Mouse (Mus musculus) right cerebral cortex, postnatal 14 days (tissue): ENCODE data around the gene Olfr849.

Source experiments
- DNase-seq: peaks from one replicate; pipeline ENCODE4 v3.0.0; 2022

Olfr849 gene

DNA sequence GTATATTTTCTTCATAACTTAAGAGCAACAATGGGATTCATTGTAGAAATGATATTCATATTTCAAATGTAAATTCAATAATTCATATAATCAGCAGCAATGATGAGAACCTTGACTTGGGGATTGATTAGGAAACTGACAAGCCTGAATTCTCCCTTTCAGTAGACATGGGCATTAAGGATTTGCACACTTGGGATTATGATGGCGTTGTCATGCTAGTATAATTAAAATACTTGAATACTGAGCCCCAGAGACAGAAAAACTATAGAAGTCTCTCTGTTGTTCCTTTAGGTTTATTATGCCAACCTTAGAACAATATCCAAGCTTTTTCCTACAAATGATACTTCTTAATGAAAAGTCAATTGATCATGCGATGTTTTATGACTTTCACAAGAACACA is at the start of gene Olfr849:
Gene Olfr849, plus strand, starts transcription at position 301 of the 400 bp plus-strand sequence.
- DNase-seq: no peak

DNA sequence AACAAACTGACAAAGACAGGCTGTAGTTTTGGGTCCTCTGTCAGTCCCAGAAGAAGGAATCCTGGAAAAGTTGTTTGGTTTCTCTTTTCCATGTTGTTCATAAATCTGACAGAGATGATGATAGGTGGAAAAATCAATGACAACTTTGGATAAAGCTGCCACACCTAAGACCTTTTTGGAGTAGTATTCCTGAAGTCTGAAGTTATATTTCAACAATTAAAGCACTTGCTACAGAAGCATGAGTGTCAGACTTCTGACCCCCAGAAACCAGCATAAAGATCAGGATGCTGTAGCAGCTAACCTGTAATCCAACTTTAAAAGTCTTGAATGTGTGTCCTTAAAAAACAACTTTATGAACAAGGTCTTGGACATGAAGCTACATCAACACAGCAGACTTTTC is 38.1 kb downstream of the Olfr849 start, which contains the start of gene Olfr850:
Gene Olfr850, minus strand, starts transcription at position 101 of the 400 bp plus-strand sequence.
- DNase-seq: no peak

DNA sequence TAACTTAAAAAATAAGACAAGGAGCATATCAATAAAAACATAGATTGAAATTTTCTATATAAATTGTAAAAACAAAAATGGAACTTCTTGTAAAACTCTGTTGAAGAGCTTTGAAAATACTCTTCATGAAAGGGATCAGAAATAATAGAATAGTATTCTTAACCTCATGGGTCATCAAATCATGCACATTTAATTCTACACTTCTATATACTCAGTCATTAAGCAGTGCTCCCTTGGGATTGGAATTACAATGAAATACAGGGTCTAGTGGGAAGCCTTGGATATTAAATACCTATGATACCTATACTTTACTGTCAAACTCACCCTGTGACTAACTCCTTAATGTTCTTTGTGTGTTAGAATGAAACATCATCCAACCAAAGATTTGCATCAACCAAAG is 52.9 kb downstream of the Olfr849 start, which contains the start of gene Olfr851:
Gene Olfr851, plus strand, starts transcription at position 301 of the 400 bp plus-strand sequence.
- no peak for DNase-seq
